Mouse (Mus musculus): ENCODE measurements around the gene S100a13.

The S100a13 gene

GRCm38 (mm10) chr3:90552231-90552630 is 38.0 kb downstream of the S100a13 start:
- no peak for DNase-seq (ENCODE audit: low spot score in 2 of 2)

DNA sequence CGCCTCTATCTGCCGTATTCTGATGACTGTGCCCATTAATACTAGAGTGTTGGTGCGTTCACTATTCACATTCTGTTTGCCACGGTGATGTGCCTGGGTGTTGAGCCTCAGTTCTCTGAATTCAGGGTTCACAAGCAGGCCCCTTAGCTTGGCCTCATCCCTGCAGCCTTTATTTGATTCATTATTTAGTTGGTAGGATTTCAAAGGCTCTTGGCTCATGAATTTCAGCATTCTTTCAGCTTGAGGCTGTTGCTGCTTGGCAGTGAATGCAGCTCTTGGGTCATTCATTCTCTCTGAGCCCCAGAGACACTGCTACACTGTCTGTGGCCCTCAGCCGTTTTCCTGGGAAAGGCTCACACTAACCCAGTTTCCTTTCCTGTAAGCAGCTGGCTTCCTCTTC is 41.7 kb downstream of the S100a13 start:
- DNase-seq (ENCODE audit: low spot score in 2 of 2) = no peak

DNA sequence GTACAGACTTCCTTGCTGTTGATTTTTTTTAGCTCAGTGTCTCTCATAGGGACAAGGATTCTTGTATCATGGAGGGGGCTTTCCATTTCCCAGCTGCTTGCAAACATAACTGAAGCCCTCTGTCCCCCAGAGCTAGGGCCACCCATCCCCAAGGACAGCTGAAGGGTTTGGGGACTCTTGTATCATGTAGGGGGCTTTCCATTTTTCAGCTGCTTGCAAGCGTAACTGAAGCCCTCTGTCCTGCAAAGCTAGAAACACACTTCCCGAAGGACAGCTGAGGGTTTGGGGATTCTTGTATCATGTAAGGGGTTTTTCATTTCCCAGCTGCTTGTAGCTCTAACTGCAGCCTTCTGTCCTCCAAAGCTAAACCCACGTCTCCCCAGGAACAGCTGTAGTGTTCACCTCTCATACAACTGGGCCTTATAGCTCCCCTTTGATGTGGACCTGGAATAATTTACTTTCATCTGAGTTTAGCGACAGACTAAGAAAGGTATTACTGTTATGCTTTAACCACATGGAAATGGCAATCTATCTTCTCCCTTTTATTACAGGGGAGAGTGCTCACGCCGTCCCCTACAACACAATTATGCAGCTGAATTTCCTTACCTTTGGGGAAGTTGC is 45.9 kb downstream of the S100a13 start, which contains the start of gene S100a3:
Gene S100a3, plus strand, starts transcription at position 571 of the 621 bp plus-strand sequence.
- DNase-seq (ENCODE audit: low spot score in 2 of 2) = no peak

Measured in spleen, postnatal 36 days (tissue).